Mouse (Mus musculus) limb, embryonic 11.5 days (tissue): ENCODE results near the gene Phf21a. TPM values are rescaled to one million over a fixed set of nuclear protein-coding genes. Genes with fewer than 3 reads are reported as not detected.

Experiments used
- ATAC-seq: fragments of 200-750 bp; cut with Nextera tagmentation; 2 replicates; pipeline ENCODE4 v1.8.0; 2017; ENCODE audit warnings: low read depth; ENCODE audit not compliant: insufficient number of reproducible peaks, low FRiP score, low TSS enrichment
- DNase-seq: peaks from one replicate; pipeline ENCODE4 v3.0.0-alpha.2; 2015; ENCODE audit warnings: low spot score
- H3K27ac ChIP-seq: fragments of 300-500 bp; sonication (generic); replicated peaks from 2 replicates; pipeline ENCODE4 v1.5.1; 2014; ENCODE audit warnings: low read depth, mild to moderate bottlenecking, low read length
- H3K27me3 ChIP-seq: fragments of 300-500 bp; sonication (generic); 2 replicates; pipeline ENCODE4 v1.6.1; 2014; ENCODE audit warnings: mild to moderate bottlenecking, low read length, mixed read lengths; ENCODE audit not compliant: control insufficient read depth, insufficient read depth
- H3K36me3 ChIP-seq: fragments of 300-500 bp; sonication (generic); 2 replicates; pipeline ENCODE4 v1.6.1; 2014; ENCODE audit warnings: mild to moderate bottlenecking, low read length, moderate library complexity, mixed read lengths; ENCODE audit not compliant: control insufficient read depth, insufficient read depth
- H3K4me1 ChIP-seq: fragments of 300-500 bp; sonication (generic); 2 replicates; pipeline ENCODE4 v1.6.1; 2014; ENCODE audit warnings: low read length, mixed read lengths; ENCODE audit not compliant: control insufficient read depth, insufficient read depth
- H3K4me2 ChIP-seq: fragments of 300-500 bp; sonication (generic); 2 replicates; pipeline ENCODE4 v1.6.1; 2014; ENCODE audit warnings: low read depth, mild to moderate bottlenecking, moderate library complexity; ENCODE audit not compliant: severe bottlenecking
- H3K4me3 ChIP-seq: fragments of 300-500 bp; sonication (generic); 2 replicates; pipeline ENCODE4 v1.5.1; 2014; ENCODE audit warnings: low read depth, low read length
- H3K9ac ChIP-seq: fragments of 300-500 bp; sonication (generic); 2 replicates; pipeline ENCODE4 v1.6.1; 2014; ENCODE audit warnings: mild to moderate bottlenecking, low read length
- H3K9me3 ChIP-seq: fragments of 300-500 bp; sonication (generic); 2 replicates; pipeline ENCODE4 v1.6.1; 2016; ENCODE audit warnings: low read length; ENCODE audit not compliant: control insufficient read depth
- WGBS: fragments of 180-500 bp; shearing (Covaris S2); extraction: QIAGEN DNeasy Blood & Tissue Kit; methylation state at CpG from one replicate; pipeline ENCODE4 v1.1.7; 2014; 5-methylcytosine and 5-hydroxymethylcytosine counted together
- polyA plus RNA-seq: library from polyadenylated mRNA; unstranded; fragments of >200 nt; fragmentation: Nextera tagmentation; extraction: Ambion mirVana; gene quantifications from 2 replicates; pipeline ENCODE4 v1.2.1, GENCODE M21; 2014

Phf21a gene
- polyA plus RNA-seq, 1 experiment from 2014 or later = 38.7 TPM

GRCm38 (mm10) chr2:92199562-92200286, 106.8 kb downstream of the Phf21a start:
- WGBS = 58% methylated on average over 10 of the region's 10 CpGs
- Histone ChIP-seq H3K4me3 (no peak overlapping the region), H3K9ac (no peak overlapping the region), H3K27me3 (no peaks in the 10 kb centered on the region), H3K27ac (no peak overlapping the region), H3K36me3 (no peaks in the 10 kb centered on the region), H3K4me2 (no peak overlapping the region), H3K4me1 (no peaks in the 10 kb centered on the region), H3K9me3 (no peaks in the 10 kb centered on the region)
- ATAC-seq (no peak), DNase-seq (no peak)

- no peak overlapping the region for H3K4me2 ChIP-seq
- H3K9ac ChIP-seq = no peak overlapping the region
- no peaks in the 10 kb centered on the region for H3K36me3 ChIP-seq
- no peaks in the 10 kb centered on the region for H3K4me1 ChIP-seq
- no peak overlapping the region for H3K4me3 ChIP-seq
- H3K27ac ChIP-seq = no peak overlapping the region
- WGBS = 84% methylated on average over 4 of the region's 4 CpGs
- H3K27me3 ChIP-seq = no peaks in the 10 kb centered on the region
- ATAC-seq = no peak
- DNase-seq = no peak
- H3K9me3 ChIP-seq = no peaks in the 10 kb centered on the region
Observed at GRCm38 (mm10) chr2:92202319-92203040, 109.6 kb downstream of the Phf21a start.

- Histone ChIP-seq H3K4me3 (no peak overlapping the region), H3K27me3 (no peaks in the 10 kb centered on the region), H3K27ac (no peak overlapping the region), H3K4me1 (no peaks in the 10 kb centered on the region), H3K9me3 (no peaks in the 10 kb centered on the region), H3K4me2 (no peak overlapping the region), H3K36me3 (no peaks in the 10 kb centered on the region), H3K9ac (no peak overlapping the region)
- ATAC-seq (no peak), DNase-seq (no peak)
- WGBS = 74% methylated on average over 5 of the region's 5 CpGs
Observed at GRCm38 (mm10) chr2:92205010-92205639, 112.2 kb downstream of the Phf21a start.

GRCm38 (mm10) chr2:92210409-92210808, 117.5 kb downstream of the Phf21a start:
- DNase-seq (no peak), ATAC-seq (no peak)
- no peaks in the 10 kb centered on the region for H3K4me1 ChIP-seq
- no peaks in the 10 kb centered on the region for H3K36me3 ChIP-seq
- WGBS = 98% methylated on average over 1 of the region's 1 CpGs
- H3K4me2 ChIP-seq = no peak overlapping the region
- no peak overlapping the region; the same call in 1 of the 2 replicates for H3K9ac ChIP-seq
- no peaks in the 10 kb centered on the region; the same call in 1 of the 2 replicates for H3K9me3 ChIP-seq
- H3K27me3 ChIP-seq = no peaks in the 10 kb centered on the region
- H3K4me3 ChIP-seq = no peak overlapping the region
- H3K27ac ChIP-seq = no peak overlapping the region

- WGBS = 92% methylated on average over 6 of the region's 6 CpGs
- H3K4me1 ChIP-seq = no peaks in the 10 kb centered on the region
- no peaks in the 10 kb centered on the region for H3K9me3 ChIP-seq
- no peak for DNase-seq
- no peak overlapping the region for H3K4me3 ChIP-seq
- no peak overlapping the region for H3K27ac ChIP-seq
- no peak overlapping the region for H3K4me2 ChIP-seq
- no peak for ATAC-seq
- H3K9ac ChIP-seq = no peak overlapping the region
- no peaks in the 10 kb centered on the region for H3K27me3 ChIP-seq
- peaks cover 2% of the 10 kb centered on the region; the same call in 1 of the 2 replicates for H3K36me3 ChIP-seq
Observed at GRCm38 (mm10) chr2:92221431-92221830, 128.5 kb downstream of the Phf21a start.

GRCm38 (mm10) chr2:92225592-92225991, 132.7 kb downstream of the Phf21a start:
- Histone ChIP-seq H3K4me3 (no peak overlapping the region), H3K36me3 (peaks cover 2% of the 10 kb centered on the region; the same call in 1 of the 2 replicates), H3K4me2 (no peak overlapping the region), H3K9me3 (no peaks in the 10 kb centered on the region), H3K27me3 (no peaks in the 10 kb centered on the region), H3K4me1 (no peaks in the 10 kb centered on the region), H3K9ac (no peak overlapping the region), H3K27ac (no peak overlapping the region)
- DNase-seq = no peak
- ATAC-seq = no peak
- WGBS = 90% methylated on average over 1 of the region's 1 CpGs

- Histone ChIP-seq H3K27ac (no peak overlapping the region), H3K4me3 (no peak overlapping the region), H3K4me2 (no peak overlapping the region), H3K9ac (no peak overlapping the region), H3K4me1 (no peaks in the 10 kb centered on the region), H3K27me3 (no peaks in the 10 kb centered on the region), H3K9me3 (no peaks in the 10 kb centered on the region), H3K36me3 (peaks cover 6% of the 10 kb centered on the region; the same call in 1 of the 2 replicates)
- ATAC-seq = no peak
- no peak for DNase-seq
- WGBS = 91% methylated on average over 9 of the region's 9 CpGs
Observed at GRCm38 (mm10) chr2:92229973-92230372, 137.1 kb downstream of the Phf21a start.

GRCm38 (mm10) chr2:92231706-92232105, 138.8 kb downstream of the Phf21a start:
- DNase-seq (no peak), ATAC-seq (no peak)
- Histone ChIP-seq H3K4me2 (no peak overlapping the region), H3K9me3 (no peaks in the 10 kb centered on the region), H3K27ac (no peak overlapping the region), H3K4me3 (no peak overlapping the region), H3K9ac (no peak overlapping the region), H3K36me3 (peaks cover 13% of the 10 kb centered on the region; the same call in 1 of the 2 replicates), H3K4me1 (no peaks in the 10 kb centered on the region), H3K27me3 (no peaks in the 10 kb centered on the region)
